Mouse (Mus musculus) adrenal gland, postnatal 4 days (tissue): ENCODE results near the gene Igsf6. TPM values are rescaled to one million over a fixed set of nuclear protein-coding genes. Genes with fewer than 3 reads are reported as not detected.

ENCODE experiments used
- total RNA-seq, 2 experiments: library from RNA; stranded (reverse); gene quantifications; 2 replicates each; pipeline ENCODE4 v1.2.3; 2021

The Igsf6 gene
- total RNA-seq, 2 experiments from 2014 or later = 3.0 to 3.4 TPM

Other genes with a start within 250 kb of the Igsf6 start
- gene Eef2k, start 231.7 kb downstream of the Igsf6 start, total RNA-seq = 10 to 100 TPM; 53.3 to 54.2 TPM
- 10 to 100 TPM; 31.1 to 32.2 TPM for gene Polr3e, start 156.8 kb downstream of the Igsf6 start, total RNA-seq
- gene Cdr2, start 92.3 kb downstream of the Igsf6 start, total RNA-seq = 10 to 100 TPM; 11.9 to 18.0 TPM
- not detected for gene Mfsd13b, start 92.1 kb downstream of the Igsf6 start, total RNA-seq
- gene Mettl9, start 40.1 kb downstream of the Igsf6 start, total RNA-seq = 100 to 1,000 TPM; 134 to 136 TPM
- gene Otoa, start 7.1 kb upstream of the Igsf6 start, total RNA-seq = 1 to 10 TPM; 1.7 to 1.9 TPM